Mouse (Mus musculus) cortical plate, adult 2 months (tissue): ENCODE measurements at regions not wholly inside any gene's neighbourhood (a gene's known extent, or its start where the extent isn't known, plus 50 kb on each side); places are given as distances from the start of the nearest gene placed in this dataset.
A peak's percentile ranks its signal among the peaks of the same experiment; 100 is the strongest.

Source experiments
- H3K27ac ChIP-seq: fragments of 200-500 bp; 2 replicates; pipeline ENCODE4 v1.5.1; 2012; ENCODE audit warnings: low read length, control low read depth, inconsistent platforms; ENCODE audit not compliant: insufficient read depth
- H3K4me1 ChIP-seq: fragments of 200-500 bp; 2 replicates; pipeline ENCODE4 v1.6.1; 2011; ENCODE audit warnings: low read length; ENCODE audit not compliant: control insufficient read depth, insufficient read depth
- H3K4me3 ChIP-seq: fragments of 200-500 bp; 2 replicates; pipeline ENCODE4 v1.5.1; 2011; ENCODE audit warnings: mild to moderate bottlenecking, low read length, control low read depth; ENCODE audit not compliant: insufficient read depth
- CTCF ChIP-seq: fragments of 200-500 bp; IDR thresholded peaks from 2 replicates; pipeline ENCODE4 v1.5.1; 2011; ENCODE audit warnings: mild to moderate bottlenecking, control low read depth, low read length; ENCODE audit not compliant: insufficient read depth; ENCODE audit errors: extremely low read depth
- POLR2A ChIP-seq: fragments of 200-500 bp; IDR thresholded peaks from 2 replicates; pipeline ENCODE4 v1.6.1; 2011; ENCODE audit warnings: mild to moderate bottlenecking, low read length, control low read depth; ENCODE audit not compliant: insufficient read depth; ENCODE audit errors: extremely low read depth

GRCm38 (mm10) chr4:47902749-47903148 lies 142.2 kb upstream of the Nr4a3 start:
- H3K27ac ChIP-seq: no peak overlapping the region
- no peak for TF ChIP-seq CTCF
- no peak for TF ChIP-seq POLR2A
- H3K4me3 ChIP-seq: no peak overlapping the region
- H3K4me1 ChIP-seq: no peaks in the 10 kb centered on the region

DNA sequence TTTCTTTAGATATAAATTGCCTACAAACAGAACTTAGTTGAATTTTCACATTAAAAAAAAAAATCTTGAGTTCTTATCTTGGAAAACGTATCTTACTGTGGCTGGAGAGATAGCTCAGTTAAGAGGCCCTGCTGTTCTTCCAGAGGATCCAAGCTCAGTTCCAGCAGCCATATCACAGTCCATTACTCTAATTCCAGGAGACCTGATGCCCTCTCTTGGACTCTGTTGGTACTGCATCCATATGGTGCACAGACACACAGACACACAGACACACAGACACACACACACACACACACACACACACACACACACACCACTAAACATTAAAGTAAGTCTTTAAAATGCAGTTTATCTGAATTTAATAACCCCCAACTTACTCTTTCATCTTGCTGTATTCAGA lies 132.7 kb upstream of the Nr4a3 start:
- H3K27ac ChIP-seq: no peak overlapping the region
- TF ChIP-seq CTCF: no peak
- no peak for TF ChIP-seq POLR2A
- H3K4me3 ChIP-seq: no peak overlapping the region

GRCm38 (mm10) chr4:47919576-47919975 lies 125.4 kb upstream of the Nr4a3 start:
- TF ChIP-seq CTCF (no peak), POLR2A (no peak)
- H3K4me1 ChIP-seq: no peaks in the 10 kb centered on the region
- no peak overlapping the region for H3K4me3 ChIP-seq
- no peak overlapping the region for H3K27ac ChIP-seq

More for the DNA sequence above, 132.7 kb upstream of the Nr4a3 start:
- no peaks in the 10 kb centered on the region for H3K4me1 ChIP-seq

- no peak for TF ChIP-seq CTCF
- no peak for TF ChIP-seq POLR2A
- no peaks in the 10 kb centered on the region for H3K4me1 ChIP-seq
- H3K4me3 ChIP-seq: no peak overlapping the region
- no peak overlapping the region for H3K27ac ChIP-seq
Measured at GRCm38 (mm10) chr4:47931464-47931863, 113.5 kb upstream of the Nr4a3 start.

GRCm38 (mm10) chr4:47933526-47933925 lies 111.4 kb upstream of the Nr4a3 start:
- no peaks in the 10 kb centered on the region for H3K4me1 ChIP-seq
- no peak overlapping the region for H3K4me3 ChIP-seq
- H3K27ac ChIP-seq: no peak overlapping the region
- TF ChIP-seq CTCF (no peak), POLR2A (no peak)

DNA sequence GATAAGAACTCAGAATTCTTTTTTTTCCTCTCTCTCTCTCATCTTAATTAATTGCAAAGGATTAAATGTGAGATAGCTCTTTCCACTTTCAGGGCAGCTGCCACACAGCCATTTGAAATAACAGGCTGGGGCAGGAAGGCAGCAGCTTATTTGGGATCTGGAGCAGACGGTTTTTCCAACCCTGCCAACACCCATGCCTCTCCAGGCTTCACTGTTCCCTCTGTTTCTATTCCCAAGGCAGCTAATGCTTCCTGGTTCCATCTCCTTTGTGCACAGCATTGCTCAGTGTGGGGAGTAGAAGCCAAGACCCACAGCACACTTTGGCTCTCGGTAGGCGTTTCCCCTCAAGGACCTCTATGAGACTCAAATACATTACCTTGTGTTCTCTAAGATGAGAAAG lies 109.4 kb upstream of the Nr4a3 start:
- Histone ChIP-seq H3K4me1 (no peaks in the 10 kb centered on the region), H3K4me3 (no peak overlapping the region), H3K27ac (no peak overlapping the region)
- no peak for TF ChIP-seq POLR2A

DNA sequence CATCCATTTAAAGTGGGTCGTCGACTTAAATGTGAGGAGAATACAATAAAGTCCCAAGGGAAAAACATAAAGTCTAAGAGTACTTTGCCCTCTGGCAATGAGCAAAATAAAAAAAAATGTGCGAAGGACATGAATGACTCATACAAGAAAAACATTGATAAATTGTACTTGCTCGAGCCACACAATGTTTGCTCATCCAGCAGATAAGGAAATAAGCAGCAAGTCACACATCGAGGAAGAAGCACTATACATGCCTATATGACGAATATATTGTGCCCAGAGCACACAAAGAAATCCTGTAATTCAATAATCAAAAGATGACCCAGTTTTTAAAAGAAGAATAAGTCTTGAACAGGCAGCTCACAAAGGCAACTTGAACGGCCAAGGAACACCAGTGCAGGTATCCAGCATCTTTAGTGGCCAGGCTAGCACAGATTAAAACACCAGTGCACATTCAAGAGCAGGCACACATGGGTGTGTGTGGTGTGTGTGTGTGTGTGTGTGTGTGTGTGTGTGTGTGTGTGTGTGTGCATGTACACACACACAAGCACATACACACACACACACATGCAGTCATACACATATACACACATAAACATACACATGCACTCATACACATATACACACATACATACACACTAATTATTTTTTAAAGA lies 108.4 kb upstream of the Nr4a3 start:
- no peak for TF ChIP-seq POLR2A
- no peak for TF ChIP-seq CTCF
- H3K27ac ChIP-seq: no peak overlapping the region
- no peaks in the 10 kb centered on the region for H3K4me1 ChIP-seq
- no peak overlapping the region for H3K4me3 ChIP-seq

DNA sequence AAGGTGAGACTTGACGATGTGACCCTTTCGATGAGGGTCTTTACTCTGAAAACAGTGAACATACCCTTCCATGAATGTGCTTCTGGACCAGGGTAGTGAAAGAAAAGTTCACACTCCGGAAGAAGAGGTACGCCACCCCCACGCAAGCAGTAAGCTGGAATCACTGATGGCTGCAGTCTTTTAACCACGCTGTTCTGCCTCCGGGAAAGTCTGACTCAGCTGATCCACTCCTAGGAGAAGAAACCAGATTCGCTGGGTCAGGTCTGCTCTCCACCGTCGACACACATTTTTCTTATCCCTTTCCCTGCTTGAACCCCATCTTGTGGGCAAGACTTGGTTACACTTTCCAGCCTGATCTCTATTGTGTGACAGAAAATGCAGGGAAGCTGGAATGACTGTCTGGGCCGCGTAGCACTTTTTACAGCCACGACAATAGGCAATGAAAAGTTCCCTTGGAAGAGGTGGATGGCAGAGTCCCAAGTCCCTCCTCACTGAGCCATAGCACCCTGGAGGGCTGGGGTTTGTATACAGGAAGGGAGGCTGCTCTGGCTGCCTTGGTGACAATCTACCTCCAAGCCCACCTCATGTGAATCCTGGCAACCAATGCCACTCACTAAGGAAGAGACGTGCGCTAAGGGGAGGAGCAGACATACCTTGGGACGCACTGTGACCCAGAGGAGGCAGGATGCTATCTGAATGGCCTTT lies 96.9 kb upstream of the Nr4a3 start:
- H3K4me1 ChIP-seq: no peaks in the 10 kb centered on the region; the same call in 1 of the 2 replicates
- peak overlapping the region; percentile 13; the same call in 1 of the 2 replicates for H3K4me3 ChIP-seq
- H3K27ac ChIP-seq: peak overlapping the region; percentile 24
- TF ChIP-seq CTCF (no peak), POLR2A (no peak)

- Histone ChIP-seq H3K4me3 (peak overlapping the region; percentile 13; the same call in 1 of the 2 replicates), H3K4me1 (no peaks in the 10 kb centered on the region; the same call in 1 of the 2 replicates), H3K27ac (peak overlapping the region; percentile 82)
- TF ChIP-seq POLR2A (no peak), CTCF (no peak)
Measured at GRCm38 (mm10) chr4:47948789-47949188, 96.2 kb upstream of the Nr4a3 start.
